Mouse (Mus musculus): ENCODE results near the gene Itga1.
A peak's percentile ranks its signal among the peaks of the same experiment; 100 is the strongest.

Gene Itga1

GRCm38 (mm10) chr13:115101355-115102191 is at the start of gene Itga1, which contains the start of gene Gm49395:
Gene Itga1, minus strand, starts transcription at chr13:115101964.
Gene Gm49395, minus strand, starts transcription at chr13:115101921.
- DNase-seq: peak; percentile 12

GRCm38 (mm10) chr13:115150602-115151001 is 48.8 kb upstream of the Itga1 start:
- no peak for DNase-seq

DNA sequence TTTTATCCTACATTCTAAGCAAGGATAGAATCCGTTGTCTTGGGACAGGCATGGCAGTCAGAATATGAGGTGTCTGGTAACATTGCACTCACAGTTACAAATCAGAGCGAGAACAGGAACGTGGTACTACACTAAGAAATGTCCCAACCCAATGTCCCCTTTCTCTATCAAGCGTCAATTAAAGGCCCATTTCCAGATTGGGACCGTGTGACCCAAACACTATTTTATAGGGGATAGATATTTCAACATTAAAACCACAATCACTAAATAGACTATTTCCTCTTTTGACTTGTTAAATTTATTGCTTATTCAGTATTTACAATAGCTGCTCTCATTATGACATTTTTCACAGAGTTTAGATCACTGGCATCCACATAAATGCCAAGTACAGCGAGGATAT is 48.1 kb upstream of the Itga1 start:
- no peak for DNase-seq

DNA sequence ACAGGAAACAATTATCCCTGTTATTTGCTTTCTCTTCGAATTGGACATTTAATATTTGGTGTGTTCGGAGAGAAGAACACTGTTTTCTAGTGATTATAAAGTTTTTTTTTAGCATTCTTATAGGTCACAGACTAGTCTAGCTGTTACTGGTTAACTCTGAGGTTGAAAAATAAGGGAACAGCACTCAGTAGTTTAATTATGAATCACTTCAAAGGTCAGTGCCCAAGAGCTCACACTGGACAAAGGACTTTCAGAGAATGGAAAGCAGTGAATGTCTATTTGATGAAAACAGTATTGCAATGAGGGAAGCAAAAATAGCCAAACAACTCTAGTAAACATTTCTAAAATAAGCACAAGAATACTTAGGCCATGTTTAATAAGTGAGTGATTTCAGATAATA is 41.8 kb upstream of the Itga1 start:
- DNase-seq: no peak

- no peak for DNase-seq
Measured at GRCm38 (mm10) chr13:115142066-115142465, 40.3 kb upstream of the Itga1 start.

DNA sequence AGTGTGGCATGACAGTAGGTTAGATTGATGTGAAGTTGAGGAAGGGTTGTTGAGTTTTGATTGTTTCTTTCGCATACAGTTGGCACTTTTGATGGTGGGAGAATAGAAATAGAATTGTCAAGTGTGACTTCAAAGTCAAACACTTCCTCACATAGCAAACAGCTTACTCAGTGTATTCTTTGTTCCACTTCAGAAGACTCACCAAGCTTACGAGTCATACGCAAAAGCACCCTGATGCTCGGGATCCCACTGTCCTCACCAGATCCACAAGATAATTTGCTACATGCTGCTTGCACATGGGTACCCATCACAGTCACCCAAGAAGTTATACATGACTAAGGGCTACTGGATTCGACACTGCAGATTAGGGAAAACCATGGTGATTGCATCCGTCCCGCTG is 36.7 kb upstream of the Itga1 start:
- DNase-seq: no peak

- no peak for DNase-seq
Measured at GRCm38 (mm10) chr13:115136761-115137160, 35.0 kb upstream of the Itga1 start.

DNA sequence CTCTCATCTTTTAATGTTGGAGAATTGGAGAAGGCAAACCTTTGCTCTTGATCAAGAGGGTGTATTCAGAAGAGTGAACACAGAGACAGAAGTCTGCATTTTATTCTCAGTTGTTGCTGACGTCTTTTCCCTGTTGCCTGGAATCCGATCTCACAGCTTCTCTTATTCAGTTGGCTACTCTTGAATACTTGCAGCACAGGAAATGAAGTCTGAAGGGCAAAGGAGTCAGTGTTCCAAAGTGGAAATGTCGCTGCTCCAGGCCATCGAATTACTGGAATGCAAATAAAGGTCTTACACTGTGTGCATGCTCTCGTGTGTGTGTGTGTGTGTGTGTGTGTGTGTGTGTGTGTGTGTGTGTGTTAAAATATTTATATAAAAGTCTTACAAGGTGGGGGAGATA is 30.7 kb upstream of the Itga1 start:
- DNase-seq: no peak

- DNase-seq: no peak
Measured at GRCm38 (mm10) chr13:115131381-115131780, 29.6 kb upstream of the Itga1 start.

DNA sequence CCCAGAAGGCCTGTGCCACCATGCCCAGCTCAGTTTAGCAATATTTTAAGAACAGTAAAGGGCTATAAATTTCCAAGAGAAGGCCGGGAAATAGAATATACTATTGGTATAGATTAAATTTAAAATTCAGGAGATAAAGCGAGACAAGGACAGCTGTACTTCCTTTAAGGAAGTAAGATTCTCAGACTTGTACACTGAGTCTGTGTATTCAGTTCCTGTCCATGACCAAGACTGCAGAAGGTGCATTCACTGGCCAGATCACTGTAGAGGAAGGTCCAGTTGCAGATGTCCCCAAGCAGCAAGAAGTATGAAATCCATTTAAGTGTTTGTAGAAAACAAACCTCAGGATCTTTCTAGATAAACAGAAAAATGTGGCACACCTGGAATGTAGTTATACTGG is 28.3 kb upstream of the Itga1 start:
- DNase-seq: no peak

DNA sequence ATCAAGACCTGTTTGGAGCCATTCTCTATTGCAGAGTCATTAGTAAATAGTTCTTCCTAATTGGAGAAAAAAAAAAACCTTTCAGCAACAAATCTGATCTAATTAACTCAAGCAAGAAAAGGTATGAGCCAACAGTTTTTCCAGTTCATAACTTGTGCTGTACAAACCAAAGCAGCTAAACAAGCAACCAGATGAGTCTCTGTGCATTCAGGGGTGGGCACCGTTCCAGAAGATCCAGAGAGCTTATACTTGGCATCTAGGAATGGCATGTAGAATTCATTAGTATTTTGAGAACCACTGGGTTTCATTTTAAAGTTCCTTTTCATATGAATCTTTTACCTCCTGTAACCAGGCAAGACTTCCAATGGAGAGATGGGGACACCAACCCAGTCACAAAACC is 26.1 kb upstream of the Itga1 start:
- DNase-seq: no peak

DNA sequence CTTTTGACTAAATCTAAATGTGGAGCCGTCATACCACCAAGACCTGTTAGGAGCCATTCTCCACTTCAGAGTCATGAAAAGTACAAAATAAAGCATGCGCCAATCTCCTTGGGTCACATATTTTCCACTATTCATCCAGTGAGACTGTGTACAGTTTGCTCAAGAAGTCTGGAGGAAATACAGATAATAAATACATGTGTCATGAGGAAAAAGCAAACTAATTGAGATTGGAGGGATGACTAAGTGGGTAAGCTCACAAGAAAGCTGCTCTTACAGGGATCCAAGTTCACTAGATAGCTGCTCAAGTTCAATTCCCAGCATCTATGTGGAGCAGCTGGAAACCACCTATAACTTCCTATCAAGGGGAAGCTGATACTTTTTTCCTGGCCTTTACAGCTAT is 24.8 kb upstream of the Itga1 start:
- no peak for DNase-seq

GRCm38 (mm10) chr13:115125130-115125529 is 23.4 kb upstream of the Itga1 start:
- no peak for DNase-seq

GRCm38 (mm10) chr13:115124521-115124920 is 22.8 kb upstream of the Itga1 start:
- DNase-seq: no peak

DNA sequence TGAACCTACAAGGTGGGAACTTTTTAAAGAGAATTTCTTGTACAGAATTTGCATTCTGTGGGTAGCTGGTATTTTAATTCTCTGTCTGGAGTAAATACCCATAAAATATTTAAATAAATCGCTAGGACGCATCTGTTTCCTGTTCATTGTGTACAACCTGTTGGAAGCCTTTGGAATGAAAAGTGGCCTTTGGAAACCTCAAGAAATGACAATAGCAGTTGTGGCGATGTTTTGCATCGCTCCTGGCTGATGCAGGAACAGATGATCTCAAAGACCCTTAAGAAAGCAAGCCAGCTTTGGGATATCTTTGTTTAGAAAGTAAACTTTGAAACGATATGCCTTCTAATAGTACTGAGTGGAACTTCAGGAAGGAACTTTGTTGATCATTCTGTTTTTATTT is 17.0 kb upstream of the Itga1 start:
- no peak for DNase-seq

GRCm38 (mm10) chr13:115118195-115118594 is 16.4 kb upstream of the Itga1 start:
- DNase-seq: no peak

DNA sequence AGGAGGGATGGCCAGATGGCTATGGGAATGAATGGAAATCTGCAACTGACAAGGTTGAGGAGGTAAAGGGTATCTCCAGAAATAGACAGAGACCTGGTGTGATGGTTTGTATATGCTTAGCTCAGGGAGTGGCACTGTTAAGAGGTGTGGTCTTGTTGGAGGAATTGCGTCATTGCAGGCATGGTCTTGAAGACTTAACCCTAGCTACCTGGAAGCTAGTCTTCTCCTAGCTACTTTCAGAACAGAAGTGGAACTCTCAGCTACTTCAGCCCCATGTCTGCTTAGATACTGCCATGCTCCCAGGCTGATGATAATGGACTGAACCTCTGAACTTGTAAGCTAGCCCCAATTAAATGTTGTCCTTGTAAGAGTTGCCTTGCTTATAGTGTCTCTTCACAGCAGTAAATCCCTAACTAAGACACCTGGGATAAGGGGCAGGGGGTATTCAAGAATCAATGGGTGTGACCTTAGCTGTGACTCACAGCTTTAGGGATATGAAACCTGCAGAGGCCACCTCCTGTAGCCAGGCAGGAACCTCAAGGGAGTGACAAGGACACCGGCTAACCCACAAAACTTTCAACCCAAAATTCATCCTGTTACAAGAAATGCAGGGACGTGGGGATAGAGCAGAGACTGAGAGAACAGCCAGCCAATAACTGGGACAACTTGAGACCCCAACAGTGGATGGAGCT is 15.3 kb upstream of the Itga1 start:
- DNase-seq: no peak

DNA sequence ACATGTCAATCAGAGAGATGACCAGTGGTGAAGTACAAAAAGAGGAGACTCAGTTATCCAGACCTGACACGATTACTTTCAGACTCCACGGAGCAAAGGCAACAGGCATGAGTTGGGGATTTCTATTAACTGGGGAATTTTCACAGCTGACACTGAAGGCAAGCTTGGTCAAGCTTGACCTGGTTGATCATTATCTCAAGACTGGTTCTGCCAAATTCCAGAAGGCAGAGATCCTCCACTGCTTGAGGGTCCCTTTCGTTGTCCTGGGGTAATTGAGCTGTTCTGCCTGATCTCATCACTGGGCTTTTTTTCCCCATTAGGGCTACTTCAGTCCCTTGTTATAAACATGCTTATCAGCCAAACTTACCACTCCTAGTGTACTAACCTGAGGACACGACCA is 7.9 kb upstream of the Itga1 start:
- DNase-seq: no peak

GRCm38 (mm10) chr13:115107436-115107835 is 5.7 kb upstream of the Itga1 start:
- no peak for DNase-seq

GRCm38 (mm10) chr13:115106183-115106582 is 4.4 kb upstream of the Itga1 start:
- DNase-seq: no peak

GRCm38 (mm10) chr13:115102754-115103153 is 990 bp upstream of the Itga1 start:
- no peak for DNase-seq

DNA sequence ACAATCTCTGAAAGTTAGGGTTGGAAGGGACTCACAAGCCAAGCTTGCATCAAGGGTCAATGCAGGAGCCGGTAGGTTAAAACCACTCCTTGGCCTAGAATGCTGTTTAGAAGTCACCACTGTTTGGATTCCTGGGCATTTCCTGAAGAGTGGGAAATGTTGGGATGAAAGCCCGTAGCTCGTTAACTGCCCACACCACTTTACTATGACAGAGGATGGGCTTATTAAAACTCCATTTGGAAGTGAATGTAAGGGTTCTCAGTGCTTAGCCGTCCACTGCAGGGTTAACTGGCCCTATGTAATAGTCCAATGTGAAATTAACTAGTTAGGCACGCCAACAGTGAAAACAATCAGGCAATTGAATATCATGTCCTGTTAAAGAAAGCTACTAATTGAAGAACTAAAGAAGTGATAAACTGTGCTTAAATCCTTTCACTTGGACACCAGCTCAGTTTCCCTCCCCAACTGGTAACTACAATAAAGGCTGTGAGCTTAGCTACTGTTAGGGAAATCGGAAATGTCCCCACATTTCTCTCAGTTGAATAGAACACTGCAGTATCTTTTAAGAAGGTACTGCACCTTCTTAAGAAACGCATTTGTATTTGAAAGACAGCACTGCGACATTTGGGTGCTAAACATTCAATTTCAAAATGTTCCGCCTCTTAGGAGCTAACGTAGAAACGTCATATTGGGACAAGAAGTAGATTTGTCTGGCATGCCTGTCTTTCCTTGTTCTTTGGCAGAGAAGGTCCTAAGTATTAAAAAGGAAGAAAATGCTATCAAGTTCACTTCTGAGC is 1.2 kb downstream of the Itga1 start:
- no peak for DNase-seq

DNA sequence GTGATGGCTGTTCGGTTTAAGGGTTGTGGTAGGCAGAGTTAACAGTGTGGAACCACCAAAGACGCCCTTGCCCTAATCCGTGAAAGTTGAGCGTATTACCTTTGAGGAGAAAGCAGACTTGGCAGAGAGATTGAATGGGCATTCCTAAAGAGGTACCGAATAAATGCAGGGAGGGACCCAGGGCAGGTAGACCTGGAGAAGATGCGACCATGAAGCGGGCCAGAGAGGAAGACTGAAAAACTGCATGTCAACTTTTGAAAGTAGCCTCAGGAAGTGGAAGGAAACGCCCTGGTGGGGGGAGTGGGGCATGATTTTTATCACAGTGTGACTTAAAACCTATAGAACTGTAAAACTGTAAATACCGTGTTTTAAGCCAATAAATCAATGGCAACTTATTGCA is 2.4 kb downstream of the Itga1 start:
- DNase-seq: no peak

DNA sequence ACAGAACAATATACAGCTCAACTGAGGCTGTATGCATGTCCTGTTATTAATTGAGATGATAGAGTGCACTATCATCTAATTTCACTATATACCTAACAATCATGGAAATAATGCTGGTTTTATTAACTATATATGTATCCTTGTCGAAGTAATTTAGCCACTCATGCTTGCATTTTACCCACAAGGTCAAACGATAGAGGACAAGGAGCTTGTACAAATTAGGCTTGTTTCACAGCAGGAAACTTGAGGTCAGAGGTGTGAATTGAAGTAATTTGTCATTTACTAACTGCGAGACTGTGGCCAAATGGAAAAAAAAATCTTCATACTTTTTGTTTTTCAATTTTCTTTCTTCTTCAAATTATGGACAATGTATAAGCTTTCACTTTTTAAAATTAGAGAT is 3.5 kb downstream of the Itga1 start:
- DNase-seq: no peak

All from thymus, postnatal 4 days (tissue).